Mouse (Mus musculus): ENCODE measurements at regions not wholly inside any gene's neighbourhood (a gene's known extent, or its start where the extent isn't known, plus 50 kb on each side); places are given as distances from the start of the nearest gene placed in this dataset.

- H3K36me3 ChIP-seq (ENCODE audit: control insufficient read depth, insufficient read depth, low read length), result no peaks in the 10 kb centered on the region
- no peak overlapping the region for H3K27ac ChIP-seq (ENCODE audit: insufficient read depth, low read depth, low read length)
- TF ChIP-seq POLR2A (IDR thresholded peaks at IDR 0.05; ENCODE audit: low read depth, low read length) (no peak), CTCF (conservative IDR thresholded peaks at IDR 0.05; ENCODE audit: insufficient read depth, insufficient read length, low read depth, low read length) (no peak)
- 77% methylated on average over 6 of the region's 6 CpGs for WGBS
- no peak overlapping the region for H3K4me3 ChIP-seq (ENCODE audit: insufficient read depth, low read depth, low read length)
- H3K27me3 ChIP-seq (replicated peaks; ENCODE audit: control insufficient read depth, insufficient read depth, low read length), result no peaks in the 10 kb centered on the region
- H3K4me1 ChIP-seq (ENCODE audit: control insufficient read depth, insufficient read depth, low read length), result no peaks in the 10 kb centered on the region
- DNase-seq, result no peak
Observed at GRCm38 (mm10) chr11:24856991-24857390, 779.1 kb downstream of the Bcl11a start.

- Histone ChIP-seq H3K27ac (ENCODE audit: insufficient read depth, low read depth, low read length) (no peak overlapping the region), H3K36me3 (ENCODE audit: control insufficient read depth, insufficient read depth, low read length) (no peaks in the 10 kb centered on the region), H3K4me3 (ENCODE audit: insufficient read depth, low read depth, low read length) (no peak overlapping the region), H3K4me1 (ENCODE audit: control insufficient read depth, insufficient read depth, low read length) (no peaks in the 10 kb centered on the region), H3K27me3 (replicated peaks; ENCODE audit: control insufficient read depth, insufficient read depth, low read length) (no peaks in the 10 kb centered on the region)
- WGBS, result 86% methylated on average over 11 of the region's 11 CpGs
- DNase-seq, result no peak
- TF ChIP-seq CTCF (conservative IDR thresholded peaks at IDR 0.05; ENCODE audit: insufficient read depth, insufficient read length, low read depth, low read length) (no peak), POLR2A (IDR thresholded peaks at IDR 0.05; ENCODE audit: low read depth, low read length) (no peak)
Observed at GRCm38 (mm10) chr11:24864637-24865036, 786.8 kb downstream of the Bcl11a start.

- Histone ChIP-seq H3K27ac (ENCODE audit: insufficient read depth, low read depth, low read length) (no peak overlapping the region), H3K27me3 (replicated peaks; ENCODE audit: control insufficient read depth, insufficient read depth, low read length) (no peaks in the 10 kb centered on the region), H3K4me1 (ENCODE audit: control insufficient read depth, insufficient read depth, low read length) (no peaks in the 10 kb centered on the region), H3K4me3 (ENCODE audit: insufficient read depth, low read depth, low read length) (no peak overlapping the region), H3K36me3 (ENCODE audit: control insufficient read depth, insufficient read depth, low read length) (no peaks in the 10 kb centered on the region)
- DNase-seq, result no peak
- 63% methylated on average over 3 of the region's 3 CpGs for WGBS
- TF ChIP-seq CTCF (conservative IDR thresholded peaks at IDR 0.05; ENCODE audit: insufficient read depth, insufficient read length, low read depth, low read length) (no peak), POLR2A (IDR thresholded peaks at IDR 0.05; ENCODE audit: low read depth, low read length) (no peak)
Observed at GRCm38 (mm10) chr11:24865067-24865796, 787.4 kb downstream of the Bcl11a start.

Measured in kidney, adult 2 months (tissue).